Mouse (Mus musculus) MEL (cell line): ENCODE results near the gene Inip.

Experiments used
- CHD2 ChIP-seq: IDR thresholded peaks from 2 replicates; pipeline ENCODE4 v1.6.1; 2011; ENCODE audit warnings: low read length, improper control_type of control experiment
- EP300 ChIP-seq, 2 experiments: IDR thresholded peaks; 2 replicates each; pipeline ENCODE4 v1.6.1; 2011; ENCODE audit warnings: improper control_type of control experiment in 2 of 2, low read length in 2 of 2, low read depth in 1 of 2, mild to moderate bottlenecking in 1 of 2
- GATA1 ChIP-seq: IDR thresholded peaks from 2 replicates; pipeline ENCODE4 v1.6.1; 2011; ENCODE audit warnings: low read depth, low read length, improper control_type of control experiment
- SMC3 ChIP-seq: IDR thresholded peaks from 2 replicates; pipeline ENCODE4 v1.6.1; 2011; ENCODE audit warnings: low read depth, low read length, improper control_type of control experiment

DNA sequence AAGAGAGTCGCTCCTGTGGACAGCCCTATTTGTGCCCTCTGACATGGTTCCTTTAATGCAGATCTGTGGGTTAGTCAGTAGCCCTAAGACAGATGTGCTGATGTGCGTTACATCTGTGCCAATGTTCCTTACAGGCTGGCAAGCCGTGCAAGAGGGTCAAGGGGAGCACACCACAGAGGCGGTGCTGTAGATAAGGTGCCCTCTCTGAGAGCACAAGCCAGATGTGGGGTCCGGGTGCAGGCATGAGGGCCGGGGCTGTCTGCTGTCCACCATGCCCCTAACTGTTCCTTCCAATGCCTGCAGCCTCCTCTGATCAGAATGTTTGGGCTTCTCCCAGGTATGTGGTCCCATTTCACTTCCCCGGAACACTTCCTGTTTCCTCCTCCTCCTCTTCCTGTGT, 36.4 kb downstream of the Inip start:
- TF ChIP-seq GATA1 = no peak
- no peak for TF ChIP-seq SMC3
- no peak for TF ChIP-seq CHD2
- no peak for TF ChIP-seq EP300 (IDR thresholded peaks at IDR 0.05; ENCODE audit: low read depth in 1 of 2, low read length in 2 of 2)
